Mouse (Mus musculus): ENCODE measurements at regions not wholly inside any gene's neighbourhood (a gene's known extent, or its start where the extent isn't known, plus 50 kb on each side); places are given as distances from the start of the nearest gene placed in this dataset.

GRCm38 (mm10) chr19:26308477-26309135, 296.2 kb upstream of the Smarca2 start:
- no peaks in the 10 kb centered on the region for H3K36me3 ChIP-seq
- H3K4me1 ChIP-seq (replicated peaks) = no peaks in the 10 kb centered on the region
- no peak overlapping the region for H3K9ac ChIP-seq
- H3K27me3 ChIP-seq = no peaks in the 10 kb centered on the region
- no peak overlapping the region for H3K4me3 ChIP-seq
- no peak overlapping the region for H3K27ac ChIP-seq (replicated peaks)
- H3K4me2 ChIP-seq = no peak overlapping the region
- 95% methylated on average over 1 of the region's 1 CpGs for WGBS
- no peaks in the 10 kb centered on the region for H3K9me3 ChIP-seq
- ATAC-seq (ENCODE audit: low read depth) = no peak

GRCm38 (mm10) chr19:26318977-26319376, 285.9 kb upstream of the Smarca2 start:
- Histone ChIP-seq H3K9ac (no peak overlapping the region), H3K9me3 (no peaks in the 10 kb centered on the region), H3K4me3 (no peak overlapping the region), H3K27me3 (no peaks in the 10 kb centered on the region), H3K4me2 (no peak overlapping the region), H3K36me3 (no peaks in the 10 kb centered on the region), H3K27ac (replicated peaks) (no peak overlapping the region), H3K4me1 (replicated peaks) (no peaks in the 10 kb centered on the region)
- ATAC-seq (ENCODE audit: low read depth) = no peak
- WGBS = 86% methylated on average over 2 of the region's 2 CpGs

GRCm38 (mm10) chr19:26323682-26324081, 281.2 kb upstream of the Smarca2 start:
- H3K4me3 ChIP-seq = no peak overlapping the region
- H3K9me3 ChIP-seq = no peaks in the 10 kb centered on the region
- no peaks in the 10 kb centered on the region for H3K36me3 ChIP-seq
- H3K4me1 ChIP-seq (replicated peaks) = no peaks in the 10 kb centered on the region
- no peaks in the 10 kb centered on the region for H3K27me3 ChIP-seq
- WGBS = 82% methylated on average over 5 of the region's 5 CpGs
- no peak overlapping the region for H3K4me2 ChIP-seq
- ATAC-seq (ENCODE audit: low read depth) = no peak
- no peak overlapping the region for H3K27ac ChIP-seq (replicated peaks)
- H3K9ac ChIP-seq = no peak overlapping the region

GRCm38 (mm10) chr19:26339120-26339519, 265.7 kb upstream of the Smarca2 start:
- no peak for ATAC-seq (ENCODE audit: low read depth)
- WGBS = 64% methylated on average over 4 of the region's 4 CpGs
- H3K4me1 ChIP-seq (replicated peaks) = no peaks in the 10 kb centered on the region

GRCm38 (mm10) chr19:26340155-26340554, 264.7 kb upstream of the Smarca2 start:
- ATAC-seq (ENCODE audit: low read depth) = no peak
- no peak overlapping the region for H3K4me2 ChIP-seq

More at GRCm38 (mm10) chr19:26339120-26339519, 265.7 kb upstream of the Smarca2 start:
- Histone ChIP-seq H3K27me3 (no peaks in the 10 kb centered on the region), H3K9ac (no peak overlapping the region), H3K36me3 (no peaks in the 10 kb centered on the region), H3K4me2 (no peak overlapping the region), H3K4me3 (no peak overlapping the region), H3K9me3 (no peaks in the 10 kb centered on the region), H3K27ac (replicated peaks) (no peak overlapping the region)

GRCm38 (mm10) chr19:26355054-26355453, 249.8 kb upstream of the Smarca2 start:
- no peak overlapping the region for H3K4me3 ChIP-seq
- no peak for ATAC-seq (ENCODE audit: low read depth)
- H3K27me3 ChIP-seq = no peaks in the 10 kb centered on the region
- no peaks in the 10 kb centered on the region for H3K4me1 ChIP-seq (replicated peaks)
- no peak overlapping the region for H3K4me2 ChIP-seq
- H3K27ac ChIP-seq (replicated peaks) = no peak overlapping the region
- H3K36me3 ChIP-seq = no peaks in the 10 kb centered on the region
- no peaks in the 10 kb centered on the region for H3K9me3 ChIP-seq
- WGBS = 89% methylated on average over 7 of the region's 7 CpGs
- H3K9ac ChIP-seq = no peak overlapping the region

More at GRCm38 (mm10) chr19:26340155-26340554, 264.7 kb upstream of the Smarca2 start:
- no peaks in the 10 kb centered on the region for H3K4me1 ChIP-seq (replicated peaks)
- no peak overlapping the region for H3K9ac ChIP-seq
- no peaks in the 10 kb centered on the region for H3K27me3 ChIP-seq
- no peak overlapping the region for H3K4me3 ChIP-seq
- 71% methylated on average over 3 of the region's 3 CpGs for WGBS
- no peak overlapping the region for H3K27ac ChIP-seq (replicated peaks)
- H3K9me3 ChIP-seq = no peaks in the 10 kb centered on the region
- no peaks in the 10 kb centered on the region for H3K36me3 ChIP-seq

DNA sequence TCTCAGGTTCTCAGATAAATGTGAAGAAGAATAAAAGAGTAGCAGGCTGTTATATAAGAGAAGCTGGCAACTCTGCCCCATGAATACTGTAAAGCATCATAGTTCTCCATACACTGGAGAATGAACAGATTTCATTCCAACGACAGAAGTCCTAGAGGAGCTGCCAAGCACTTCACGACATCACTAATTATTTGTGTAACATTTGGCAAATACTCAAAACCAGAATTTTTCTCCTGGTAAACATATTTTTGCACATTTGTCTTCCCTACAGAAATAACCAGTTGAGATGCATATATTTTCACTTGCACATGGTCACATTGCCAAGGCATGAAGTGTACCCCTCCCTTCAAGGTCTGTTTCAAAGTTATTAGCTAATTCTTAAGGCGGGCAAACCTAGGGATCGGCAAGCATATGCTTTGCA, 220.9 kb upstream of the Smarca2 start:
- 82% methylated on average over 4 of the region's 4 CpGs for WGBS
- Histone ChIP-seq H3K36me3 (no peaks in the 10 kb centered on the region), H3K4me3 (no peak overlapping the region), H3K9ac (no peak overlapping the region), H3K4me2 (no peak overlapping the region), H3K27ac (replicated peaks) (no peak overlapping the region), H3K9me3 (no peaks in the 10 kb centered on the region), H3K27me3 (no peaks in the 10 kb centered on the region), H3K4me1 (replicated peaks) (no peaks in the 10 kb centered on the region)
- no peak for ATAC-seq (ENCODE audit: low read depth)

GRCm38 (mm10) chr19:26386075-26386474, 218.8 kb upstream of the Smarca2 start:
- H3K27ac ChIP-seq (replicated peaks) = no peak overlapping the region
- no peaks in the 10 kb centered on the region for H3K4me1 ChIP-seq (replicated peaks)
- no peaks in the 10 kb centered on the region for H3K36me3 ChIP-seq
- H3K4me2 ChIP-seq = no peak overlapping the region
- no peaks in the 10 kb centered on the region for H3K27me3 ChIP-seq
- no peak overlapping the region for H3K9ac ChIP-seq
- no peak overlapping the region for H3K4me3 ChIP-seq
- H3K9me3 ChIP-seq = no peaks in the 10 kb centered on the region
- no peak for ATAC-seq (ENCODE audit: low read depth)

DNA sequence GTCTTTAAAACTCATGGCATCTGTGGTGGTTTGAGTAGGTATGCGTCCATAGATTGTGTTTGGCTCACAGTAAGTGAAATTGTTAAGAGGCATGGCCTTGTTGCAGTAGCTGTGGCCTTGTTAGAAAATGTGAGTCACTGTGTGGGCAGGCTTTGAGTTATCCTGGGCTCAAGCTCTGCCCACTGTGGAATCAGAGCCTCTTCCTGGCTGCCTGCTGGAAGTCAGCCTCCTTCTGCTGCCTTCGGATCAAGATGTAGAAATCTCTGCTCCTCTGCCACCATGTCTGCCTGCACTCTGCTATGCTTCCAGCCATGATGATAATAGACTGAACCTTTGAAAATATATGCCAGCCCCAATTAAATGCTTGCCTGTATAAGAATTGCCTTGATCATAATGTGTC, 192.2 kb upstream of the Smarca2 start:
- no peaks in the 10 kb centered on the region for H3K27me3 ChIP-seq
- ATAC-seq (ENCODE audit: low read depth) = no peak
- no peak overlapping the region for H3K4me3 ChIP-seq
- no peak overlapping the region for H3K4me2 ChIP-seq
- H3K9me3 ChIP-seq = no peaks in the 10 kb centered on the region
- no peak overlapping the region for H3K27ac ChIP-seq (replicated peaks)
- no peak overlapping the region for H3K9ac ChIP-seq
- no peaks in the 10 kb centered on the region for H3K4me1 ChIP-seq (replicated peaks)
- H3K36me3 ChIP-seq = no peaks in the 10 kb centered on the region
- 93% methylated on average over 2 of the region's 2 CpGs for WGBS

- Histone ChIP-seq H3K27ac (replicated peaks) (no peak overlapping the region), H3K36me3 (no peaks in the 10 kb centered on the region), H3K4me1 (replicated peaks) (no peaks in the 10 kb centered on the region), H3K4me3 (no peak overlapping the region), H3K27me3 (no peaks in the 10 kb centered on the region), H3K9ac (no peak overlapping the region), H3K9me3 (no peaks in the 10 kb centered on the region), H3K4me2 (no peak overlapping the region)
- 89% methylated on average over 6 of the region's 6 CpGs for WGBS
- ATAC-seq (ENCODE audit: low read depth) = no peak
Measured at GRCm38 (mm10) chr19:26414476-26415024, 190.3 kb upstream of the Smarca2 start.

DNA sequence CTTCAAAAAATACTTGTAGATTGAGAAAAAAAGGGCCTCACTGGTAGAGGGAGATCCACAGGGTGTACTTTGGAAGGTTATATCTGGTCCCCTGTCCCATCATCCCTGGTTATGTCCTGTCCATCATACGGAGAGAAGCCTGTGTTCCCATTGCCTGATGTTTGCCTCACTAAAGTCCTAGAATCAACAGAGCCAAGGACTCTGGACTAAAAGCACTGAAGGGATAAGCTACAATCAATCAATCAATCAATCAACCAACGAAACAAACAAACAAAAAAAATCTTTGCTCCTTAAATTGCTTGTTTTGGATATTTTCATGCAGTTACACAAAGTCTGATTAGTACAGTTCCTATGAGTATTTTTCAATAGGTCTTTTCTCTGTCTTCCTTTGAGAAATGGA, 185.1 kb upstream of the Smarca2 start:
- Histone ChIP-seq H3K27ac (replicated peaks) (no peak overlapping the region), H3K4me3 (no peak overlapping the region), H3K9me3 (no peaks in the 10 kb centered on the region), H3K4me1 (replicated peaks) (no peaks in the 10 kb centered on the region), H3K27me3 (no peaks in the 10 kb centered on the region), H3K4me2 (no peak overlapping the region), H3K9ac (no peak overlapping the region), H3K36me3 (no peaks in the 10 kb centered on the region)
- 80% methylated on average over 2 of the region's 2 CpGs for WGBS
- ATAC-seq (ENCODE audit: low read depth) = no peak

- Histone ChIP-seq H3K27ac (replicated peaks) (no peak overlapping the region), H3K4me2 (no peak overlapping the region), H3K27me3 (no peaks in the 10 kb centered on the region), H3K4me3 (no peak overlapping the region), H3K9ac (no peak overlapping the region), H3K36me3 (no peaks in the 10 kb centered on the region), H3K4me1 (replicated peaks) (no peaks in the 10 kb centered on the region), H3K9me3 (no peaks in the 10 kb centered on the region)
- ATAC-seq (ENCODE audit: low read depth) = no peak
- 80% methylated on average over 2 of the region's 2 CpGs for WGBS
Measured at GRCm38 (mm10) chr19:26439163-26439562, 165.7 kb upstream of the Smarca2 start.

- Histone ChIP-seq H3K4me2 (no peak overlapping the region), H3K36me3 (no peaks in the 10 kb centered on the region), H3K9me3 (no peaks in the 10 kb centered on the region), H3K9ac (no peak overlapping the region), H3K4me1 (replicated peaks) (no peaks in the 10 kb centered on the region), H3K27ac (replicated peaks) (no peak overlapping the region), H3K27me3 (no peaks in the 10 kb centered on the region), H3K4me3 (no peak overlapping the region)
- ATAC-seq (ENCODE audit: low read depth) = no peak
- WGBS = 87% methylated on average over 4 of the region's 4 CpGs
Measured at GRCm38 (mm10) chr19:26445309-26445708, 159.5 kb upstream of the Smarca2 start.
